Mouse (Mus musculus): Measurements from ENCODE around the gene Fbxl22. TPM values are rescaled to one million over a fixed set of nuclear protein-coding genes. Genes with fewer than 3 reads are reported as not detected.

Gene Fbxl22
- polyA plus RNA-seq, 2 experiments = 4.7 to 6.5 TPM

DNA sequence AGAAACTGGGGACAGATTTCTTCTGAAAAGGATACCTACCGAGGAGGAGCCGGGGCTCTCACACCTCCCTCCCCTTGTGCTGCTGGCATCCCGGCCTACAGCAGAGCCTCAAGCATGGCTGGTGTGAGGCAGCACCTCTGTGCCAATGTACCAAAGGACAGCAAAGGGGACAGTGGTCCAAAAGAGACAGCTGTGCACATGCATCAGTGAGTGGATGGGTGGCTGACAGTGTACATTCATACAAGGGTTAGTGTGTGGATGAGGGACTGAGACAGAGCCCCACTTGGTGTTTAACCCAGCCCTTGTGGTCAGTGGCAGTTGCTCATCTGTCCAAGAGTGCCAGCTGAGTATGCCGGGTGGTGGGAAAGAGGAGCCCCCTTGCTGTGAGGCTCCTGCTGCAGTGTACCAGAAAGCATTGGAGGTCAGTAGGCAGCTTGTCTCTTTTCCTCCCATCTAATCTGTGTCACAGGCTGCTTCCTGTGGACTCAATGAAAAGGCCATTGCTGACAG, 5.4 kb downstream of the Fbxl22 start:
- H3K4me1 ChIP-seq (ENCODE audit: control insufficient read depth, insufficient read depth, low read length) = peaks cover 21% of the 10 kb centered on the region
- WGBS = 85% methylated on average over 4 of the region's 4 CpGs
- H3K9me3 ChIP-seq (ENCODE audit: control insufficient read depth, low read length) = no peaks in the 10 kb centered on the region
- H3K27me3 ChIP-seq (ENCODE audit: control insufficient read depth, insufficient read depth, low read length) = no peaks in the 10 kb centered on the region
- ATAC-seq (ENCODE audit: low FRiP score, low read depth) = no peak
- DNase-seq (ENCODE audit: low spot score) = no peak
- H3K4me3 ChIP-seq (replicated peaks; ENCODE audit: low read length) = no peak overlapping the region
- no peak overlapping the region for H3K27ac ChIP-seq (replicated peaks; ENCODE audit: low read depth, low read length)
- peaks cover 56% of the 10 kb centered on the region for H3K36me3 ChIP-seq (ENCODE audit: control insufficient read depth, insufficient read depth, low read length)
- no peak for TF ChIP-seq POLR2A (IDR thresholded peaks at IDR 0.05; ENCODE audit: borderline replicate concordance, extremely low read depth, insufficient read depth, insufficient read length)
- no peak overlapping the region for H3K4me2 ChIP-seq (replicated peaks; ENCODE audit: low read depth, low read length, severe bottlenecking)
- no peak overlapping the region for H3K9ac ChIP-seq (ENCODE audit: low read depth, low read length, severe bottlenecking)

DNA sequence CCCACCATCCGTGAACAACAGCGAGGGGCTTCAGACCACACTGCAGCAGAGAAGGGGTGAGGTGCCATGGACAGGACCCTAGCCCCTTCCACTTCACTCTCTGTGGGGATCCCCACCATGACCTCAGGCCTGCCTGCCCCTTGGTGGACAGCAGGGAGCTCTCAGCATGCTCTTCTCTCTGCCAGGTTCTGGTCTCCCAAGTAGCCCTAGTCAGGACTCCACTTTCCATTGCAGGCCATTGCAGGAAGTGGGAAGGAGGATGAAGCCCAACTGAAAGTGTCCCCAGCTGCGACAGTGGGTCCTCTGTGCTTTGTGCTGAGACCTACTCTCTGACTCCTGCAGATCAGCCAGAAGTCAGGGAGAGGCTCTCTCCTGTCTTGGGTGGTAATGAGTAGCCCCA, 6.7 kb downstream of the Fbxl22 start:
- H3K9ac ChIP-seq (ENCODE audit: low read depth, low read length, severe bottlenecking) = no peak overlapping the region
- no peak for TF ChIP-seq POLR2A (IDR thresholded peaks at IDR 0.05; ENCODE audit: borderline replicate concordance, extremely low read depth, insufficient read depth, insufficient read length)
- H3K4me2 ChIP-seq (replicated peaks; ENCODE audit: low read depth, low read length, severe bottlenecking) = no peak overlapping the region
- H3K9me3 ChIP-seq (ENCODE audit: control insufficient read depth, low read length) = no peaks in the 10 kb centered on the region
- H3K36me3 ChIP-seq (ENCODE audit: control insufficient read depth, insufficient read depth, low read length) = peaks cover 54% of the 10 kb centered on the region
- peaks cover 11% of the 10 kb centered on the region for H3K4me1 ChIP-seq (ENCODE audit: control insufficient read depth, insufficient read depth, low read length)
- ATAC-seq (ENCODE audit: low FRiP score, low read depth) (no peak), DNase-seq (ENCODE audit: low spot score) (no peak)
- no peak overlapping the region for H3K4me3 ChIP-seq (replicated peaks; ENCODE audit: low read length)
- H3K27ac ChIP-seq (replicated peaks; ENCODE audit: low read depth, low read length) = no peak overlapping the region
- WGBS = 89% methylated on average over 3 of the region's 3 CpGs
- no peaks in the 10 kb centered on the region for H3K27me3 ChIP-seq (ENCODE audit: control insufficient read depth, insufficient read depth, low read length)

DNA sequence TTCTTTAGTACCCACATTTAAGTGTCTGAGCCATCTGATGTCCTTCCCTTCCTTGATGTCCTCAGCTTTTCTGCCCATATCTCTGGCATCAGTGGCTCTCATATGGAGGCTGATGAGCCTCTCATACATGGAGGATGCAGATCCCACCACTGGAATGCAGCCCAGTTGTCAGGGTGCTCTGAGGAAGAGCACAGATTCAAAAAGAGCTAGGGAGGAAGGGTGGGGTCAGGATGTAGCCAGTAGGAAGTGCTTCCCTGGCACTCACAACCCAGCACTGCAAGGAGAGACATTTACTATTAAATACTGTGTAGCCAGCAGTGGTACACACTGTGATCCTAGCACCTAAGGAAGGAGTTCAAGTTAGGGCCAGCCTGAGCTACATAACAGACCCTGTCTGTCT, 8.0 kb downstream of the Fbxl22 start:
- Histone ChIP-seq H3K36me3 (ENCODE audit: control insufficient read depth, insufficient read depth, low read length) (peaks cover 64% of the 10 kb centered on the region), H3K9me3 (ENCODE audit: control insufficient read depth, low read length) (no peaks in the 10 kb centered on the region), H3K4me1 (ENCODE audit: control insufficient read depth, insufficient read depth, low read length) (peaks cover 9% of the 10 kb centered on the region), H3K4me3 (replicated peaks; ENCODE audit: low read length) (no peak overlapping the region), H3K9ac (ENCODE audit: low read depth, low read length, severe bottlenecking) (no peak overlapping the region), H3K27me3 (ENCODE audit: control insufficient read depth, insufficient read depth, low read length) (no peaks in the 10 kb centered on the region), H3K27ac (replicated peaks; ENCODE audit: low read depth, low read length) (no peak overlapping the region), H3K4me2 (replicated peaks; ENCODE audit: low read depth, low read length, severe bottlenecking) (no peak overlapping the region)
- TF ChIP-seq POLR2A (IDR thresholded peaks at IDR 0.05; ENCODE audit: borderline replicate concordance, extremely low read depth, insufficient read depth, insufficient read length) = no peak
- ATAC-seq (ENCODE audit: low FRiP score, low read depth) (no peak), DNase-seq (ENCODE audit: low spot score) (no peak)

DNA sequence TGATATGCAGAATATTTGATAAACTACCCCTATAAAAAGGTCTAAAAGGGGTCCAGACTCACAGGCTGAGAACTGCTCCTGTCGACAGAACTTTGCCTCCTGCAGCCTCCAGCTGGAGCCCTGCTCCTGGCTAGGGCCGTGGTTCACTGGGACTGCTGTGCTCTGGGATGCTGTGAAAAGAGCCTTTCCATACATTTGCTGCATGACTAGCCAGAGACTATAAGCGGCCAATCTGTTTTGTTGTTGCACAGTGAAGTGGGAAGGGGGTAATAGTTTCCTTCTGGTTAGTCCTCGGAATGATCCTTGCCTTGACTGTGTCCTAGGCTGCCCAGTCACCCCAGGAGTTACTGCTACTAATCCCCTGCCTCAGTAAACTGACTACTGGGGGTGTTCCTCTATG, 8.4 kb downstream of the Fbxl22 start:
- H3K27ac ChIP-seq (replicated peaks; ENCODE audit: low read depth, low read length) = no peak overlapping the region
- no peak for TF ChIP-seq POLR2A (IDR thresholded peaks at IDR 0.05; ENCODE audit: borderline replicate concordance, extremely low read depth, insufficient read depth, insufficient read length)
- no peak overlapping the region for H3K9ac ChIP-seq (ENCODE audit: low read depth, low read length, severe bottlenecking)
- H3K4me2 ChIP-seq (replicated peaks; ENCODE audit: low read depth, low read length, severe bottlenecking) = no peak overlapping the region
- no peak for ATAC-seq (ENCODE audit: low FRiP score, low read depth)
- peaks cover 68% of the 10 kb centered on the region for H3K36me3 ChIP-seq (ENCODE audit: control insufficient read depth, insufficient read depth, low read length)
- 86% methylated on average over 4 of the region's 4 CpGs for WGBS
- no peak overlapping the region for H3K4me3 ChIP-seq (replicated peaks; ENCODE audit: low read length)
- H3K4me1 ChIP-seq (ENCODE audit: control insufficient read depth, insufficient read depth, low read length) = peaks cover 8% of the 10 kb centered on the region
- H3K9me3 ChIP-seq (ENCODE audit: control insufficient read depth, low read length) = no peaks in the 10 kb centered on the region
- DNase-seq (ENCODE audit: low spot score) = no peak
- H3K27me3 ChIP-seq (ENCODE audit: control insufficient read depth, insufficient read depth, low read length) = no peaks in the 10 kb centered on the region

DNA sequence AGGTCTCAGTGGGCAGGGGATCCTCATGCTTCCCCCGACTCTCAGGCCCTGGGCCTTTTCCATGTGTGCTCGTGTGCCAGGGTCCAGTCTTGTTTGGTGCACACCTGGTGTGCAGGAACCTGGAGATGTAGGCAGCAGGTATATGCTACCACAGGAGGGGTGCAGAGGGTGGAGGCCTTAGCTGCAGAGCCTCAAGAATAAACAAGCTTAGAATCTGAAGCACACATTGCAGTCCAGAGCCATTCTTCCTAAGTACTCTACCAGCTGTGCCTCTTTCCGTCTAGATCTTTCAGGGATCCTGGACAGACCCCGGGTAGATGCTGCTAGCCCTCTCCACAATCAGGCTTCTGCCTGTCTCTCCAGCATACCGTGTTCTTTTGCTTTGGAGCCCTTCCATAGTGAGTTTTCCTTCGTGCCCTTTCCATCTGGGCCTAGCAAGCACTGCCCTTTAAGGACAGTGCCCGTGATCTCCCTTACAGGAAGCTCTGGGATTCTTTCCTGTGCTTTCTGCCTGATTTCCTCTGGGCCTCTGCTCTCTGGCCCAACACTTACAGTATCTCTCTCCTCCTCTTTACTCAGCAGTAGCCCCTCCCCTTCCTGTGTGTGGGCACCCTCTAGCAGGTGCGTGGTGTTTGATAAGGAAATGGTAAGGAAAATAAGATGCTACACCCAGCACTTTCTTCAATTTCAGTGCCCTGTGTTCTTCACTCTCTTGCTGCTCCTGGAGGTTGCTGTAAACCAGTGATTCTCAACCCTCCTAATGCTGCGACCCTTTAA, 9.1 kb downstream of the Fbxl22 start:
- no peaks in the 10 kb centered on the region for H3K27me3 ChIP-seq (ENCODE audit: control insufficient read depth, insufficient read depth, low read length)
- ATAC-seq (ENCODE audit: low FRiP score, low read depth) = no peak
- H3K9me3 ChIP-seq (ENCODE audit: control insufficient read depth, low read length) = no peaks in the 10 kb centered on the region
- no peak for DNase-seq (ENCODE audit: low spot score)
- WGBS = 84% methylated on average over 9 of the region's 9 CpGs
- no peak for TF ChIP-seq POLR2A (IDR thresholded peaks at IDR 0.05; ENCODE audit: borderline replicate concordance, extremely low read depth, insufficient read depth, insufficient read length)
- peaks cover 2% of the 10 kb centered on the region; the same call in 1 of the 2 replicates for H3K4me1 ChIP-seq (ENCODE audit: control insufficient read depth, insufficient read depth, low read length)
- H3K36me3 ChIP-seq (ENCODE audit: control insufficient read depth, insufficient read depth, low read length) = peaks cover 75% of the 10 kb centered on the region
- no peak overlapping the region for H3K4me2 ChIP-seq (replicated peaks; ENCODE audit: low read depth, low read length, severe bottlenecking)
- H3K9ac ChIP-seq (ENCODE audit: low read depth, low read length, severe bottlenecking) = no peak overlapping the region
- no peak overlapping the region for H3K27ac ChIP-seq (replicated peaks; ENCODE audit: low read depth, low read length)
- no peak overlapping the region for H3K4me3 ChIP-seq (replicated peaks; ENCODE audit: low read length)
